Mouse (Mus musculus) cerebral cortex, adult 2 months (tissue): ENCODE measurements around the gene S1pr5.

Experiments
- WGBS: fragments of 180-500 bp; shearing (Covaris S2); methylation state at CpG from one replicate; pipeline ENCODE4 v1.1.7; 2018; 5-methylcytosine and 5-hydroxymethylcytosine counted together

S1pr5 gene

DNA sequence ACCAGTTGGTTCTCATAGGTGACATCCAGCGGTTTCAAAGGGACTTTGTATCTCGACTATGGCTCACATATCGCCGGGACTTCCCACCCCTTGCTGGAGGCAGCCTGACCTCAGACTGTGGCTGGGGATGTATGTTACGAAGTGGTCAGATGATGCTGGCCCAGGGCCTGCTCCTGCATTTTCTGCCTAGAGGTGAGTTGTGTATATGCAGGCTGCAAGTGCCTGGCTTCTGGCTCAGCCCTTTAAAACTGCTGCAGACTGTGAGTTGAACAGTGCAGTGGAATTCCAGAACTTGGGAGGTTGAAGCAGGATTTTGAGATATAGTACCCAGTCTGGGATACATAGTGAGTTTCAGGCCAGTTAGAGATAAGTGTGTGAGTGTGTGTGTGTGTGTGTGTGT, 18.6 kb upstream of the S1pr5 start:
- WGBS: 85% methylated on average over 5 of the region's 5 CpGs

DNA sequence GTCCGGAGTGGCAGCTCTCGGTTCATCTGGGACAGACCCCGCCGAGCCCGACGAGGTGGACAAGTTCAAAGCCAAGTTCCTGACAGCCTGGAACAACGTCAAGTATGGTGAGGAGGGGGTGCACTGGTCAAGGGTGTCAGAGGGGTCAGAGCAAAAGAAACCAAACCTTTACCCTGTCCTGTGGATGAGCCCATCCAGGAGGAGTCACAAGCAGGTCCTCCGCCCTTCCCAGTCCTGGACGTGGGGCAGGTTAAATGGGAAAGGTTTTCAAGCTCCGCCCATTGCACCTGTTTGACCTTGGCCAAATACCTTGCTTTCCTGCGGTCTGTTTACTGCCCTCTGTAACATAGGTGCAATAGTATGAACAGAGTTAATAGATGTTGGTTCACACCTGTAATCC, 17.4 kb upstream of the S1pr5 start:
- WGBS: 3% methylated on average over 11 of the region's 11 CpGs

DNA sequence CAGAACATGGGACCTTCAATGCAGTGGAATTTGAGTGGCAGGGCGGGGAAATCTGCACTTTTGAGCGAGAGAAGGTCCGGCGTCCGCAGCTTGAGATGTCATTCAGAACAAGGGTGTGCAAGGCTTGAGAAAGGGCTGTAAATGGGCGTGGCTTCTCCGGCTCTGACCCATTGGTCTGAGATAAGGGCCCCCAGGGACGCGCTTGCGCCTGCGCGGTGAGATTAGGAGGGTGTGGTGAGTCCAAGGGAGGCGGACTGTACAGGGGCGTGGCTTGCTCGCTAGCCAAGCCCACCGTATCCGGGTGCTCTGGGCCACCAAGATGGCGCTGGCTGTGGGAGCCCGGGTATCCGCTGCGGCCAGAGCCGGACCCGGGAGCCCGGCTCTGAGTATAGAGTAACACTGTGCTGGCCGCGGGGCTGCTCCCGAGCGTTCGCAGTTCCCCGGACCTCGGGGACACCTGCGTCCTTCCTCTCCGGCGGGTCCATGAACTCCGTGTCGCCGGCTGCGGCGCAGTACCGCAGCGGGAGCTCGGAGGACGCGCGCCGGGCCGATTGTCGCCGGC, 16.8 kb upstream of the S1pr5 start, which contains the start of gene Atg4d:
Gene Atg4d (plus strand): TSS at position 294 of the 562 bp plus-strand sequence.
- under 1% methylated on average over 49 of the region's 49 CpGs for WGBS

DNA sequence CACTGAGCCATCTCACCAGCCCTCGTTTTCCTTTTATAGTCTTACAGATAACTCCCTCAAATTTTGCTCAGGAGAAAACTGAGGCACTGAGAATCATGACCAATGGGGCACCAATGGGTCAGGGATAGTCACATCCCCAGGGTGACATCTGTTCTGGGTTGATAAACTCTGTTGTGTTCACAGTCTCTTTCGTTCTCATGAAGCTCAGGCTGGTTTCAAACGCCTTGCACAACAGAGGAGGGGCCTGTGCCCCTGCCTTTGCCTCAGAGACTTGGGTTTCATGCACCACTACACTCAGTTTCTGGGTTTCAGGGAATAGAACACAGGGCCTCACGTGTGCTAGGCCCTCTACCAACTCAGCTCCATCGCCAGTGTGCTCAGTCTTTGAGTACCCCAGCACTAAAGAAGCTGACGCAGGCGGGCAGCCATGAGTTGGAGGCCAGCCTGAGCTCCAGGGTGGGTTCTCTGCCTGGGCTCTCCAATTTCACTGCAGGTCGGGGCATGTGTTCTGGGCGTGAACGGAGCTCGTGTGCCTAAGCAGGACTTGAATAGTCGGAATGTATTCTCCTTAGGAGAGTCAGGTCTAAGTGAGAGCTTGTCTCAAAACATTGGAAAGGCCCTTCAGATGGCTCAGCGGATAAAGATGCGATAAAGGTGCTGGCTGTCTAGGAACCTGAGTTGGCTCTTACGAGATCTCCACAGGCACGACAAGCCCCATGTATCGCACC, 16.2 kb upstream of the S1pr5 start:
- 22% methylated on average over 17 of the region's 17 CpGs for WGBS

DNA sequence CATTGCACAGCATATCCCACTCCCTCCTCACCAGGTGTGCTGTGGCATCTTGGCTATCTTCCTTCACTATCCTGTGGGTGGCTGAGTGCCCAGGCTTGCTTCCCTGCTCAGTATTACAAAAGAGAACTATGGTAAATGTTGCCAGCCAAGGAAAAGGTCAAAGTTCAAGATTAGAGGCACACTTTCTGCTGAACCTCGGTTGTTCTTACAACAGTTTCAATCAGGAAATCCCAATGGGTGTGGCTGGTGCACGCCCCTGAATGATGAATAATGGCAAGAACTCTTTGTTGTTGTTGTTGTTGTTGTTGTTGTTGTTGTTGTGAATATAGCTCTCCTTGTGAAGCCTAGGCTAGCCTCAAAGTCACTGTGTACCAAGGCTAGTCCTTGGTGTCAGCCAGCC, 13.6 kb upstream of the S1pr5 start:
- 76% methylated on average over 2 of the region's 2 CpGs for WGBS

DNA sequence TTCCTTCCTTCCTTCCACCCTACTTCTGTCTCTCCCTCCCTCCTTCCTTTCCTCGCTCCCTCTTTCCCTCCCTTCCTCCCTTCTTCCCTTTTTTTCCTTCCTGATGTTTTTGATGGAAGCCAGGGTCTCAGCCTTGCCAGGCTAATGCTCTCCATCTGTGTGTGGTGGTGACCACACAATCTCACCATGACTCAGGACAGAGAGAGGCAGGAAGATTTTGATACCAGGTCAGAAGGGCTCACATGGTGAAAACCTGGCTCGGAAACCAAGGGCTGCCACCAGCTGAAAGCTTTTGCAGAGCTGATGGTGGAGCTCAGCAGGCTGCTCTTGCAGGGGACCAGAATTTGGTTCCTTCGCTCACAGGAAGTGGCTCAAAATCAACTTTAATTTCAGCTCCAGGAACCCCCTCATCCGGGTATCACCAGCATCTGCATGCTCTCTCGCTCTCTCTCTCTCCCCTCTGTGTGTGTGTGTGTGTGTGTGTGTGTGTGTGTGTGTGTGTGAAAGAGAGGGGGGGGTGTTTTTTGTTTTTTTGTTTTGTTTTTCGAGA, 12.3 kb upstream of the S1pr5 start:
- 80% methylated on average over 6 of the region's 6 CpGs for WGBS

DNA sequence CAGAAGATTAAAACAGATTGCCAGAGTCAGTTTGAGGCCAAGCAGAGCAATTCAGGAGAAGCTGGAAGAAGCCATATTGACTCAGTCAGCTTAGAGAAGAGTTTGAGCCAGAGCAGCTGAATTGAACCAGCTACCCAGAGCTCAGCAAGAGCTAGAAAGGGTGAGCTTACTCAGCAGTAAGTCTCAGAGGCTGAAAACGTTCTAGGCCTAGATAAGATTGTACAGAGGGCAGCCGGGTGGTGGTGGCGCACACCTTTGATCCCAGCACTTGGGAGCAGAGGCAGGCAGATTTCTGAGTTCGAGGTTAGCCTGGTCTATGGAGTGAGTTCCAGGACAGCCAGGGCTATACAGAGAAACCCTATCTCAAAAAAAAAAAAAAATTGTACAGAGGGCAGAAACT, 8.1 kb upstream of the S1pr5 start:
- WGBS: 88% methylated on average over 4 of the region's 4 CpGs

DNA sequence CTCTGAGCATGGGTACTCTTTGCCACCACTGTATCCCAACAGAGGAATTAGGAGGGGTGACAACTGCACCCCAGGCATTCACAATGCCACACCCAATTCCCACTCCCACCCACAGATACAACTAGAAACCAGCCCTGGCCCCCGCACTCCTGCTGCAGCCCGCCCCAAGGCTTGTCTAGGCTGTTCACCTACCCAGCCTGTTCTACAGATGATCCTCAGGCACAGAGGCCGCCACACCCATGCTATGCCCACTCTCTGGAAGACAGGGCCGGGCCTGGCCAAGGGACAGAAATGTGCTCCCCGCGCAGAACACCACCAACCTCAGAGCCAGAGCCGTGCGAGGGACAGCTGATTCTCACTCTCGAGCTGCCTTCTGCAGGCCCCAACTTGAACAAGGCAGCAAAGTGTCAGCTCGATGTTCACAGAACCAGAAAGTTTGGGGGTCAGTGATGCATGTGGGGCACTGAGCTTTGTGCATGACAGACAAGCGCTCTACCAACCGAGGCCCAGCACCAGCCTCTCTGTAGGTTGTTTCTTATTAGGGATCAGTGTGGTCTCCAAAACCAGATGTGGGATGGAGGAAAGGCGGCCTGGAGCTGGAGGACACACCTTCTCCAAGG, 3.0 kb upstream of the S1pr5 start:
- WGBS: 79% methylated on average over 13 of the region's 13 CpGs

DNA sequence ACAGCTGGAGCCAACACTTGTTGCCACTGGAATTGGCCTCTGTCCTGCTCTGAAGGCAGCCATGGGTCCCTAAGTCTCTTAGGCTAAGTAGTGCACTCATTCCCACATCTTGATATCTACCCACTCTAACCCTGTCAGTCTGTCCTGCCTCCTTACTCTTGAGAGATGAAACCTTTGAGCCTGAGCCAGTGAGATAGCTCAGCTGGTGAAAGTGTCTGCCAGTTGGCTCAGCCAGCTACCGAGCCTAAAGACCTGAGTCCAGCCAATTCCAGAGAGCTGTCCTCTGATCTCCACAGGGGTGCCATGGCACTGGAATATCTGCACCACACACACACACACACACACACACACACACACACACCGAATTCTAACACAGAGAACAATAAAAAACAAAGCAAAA, 2.3 kb upstream of the S1pr5 start:
- WGBS: 62% methylated on average over 2 of the region's 2 CpGs

DNA sequence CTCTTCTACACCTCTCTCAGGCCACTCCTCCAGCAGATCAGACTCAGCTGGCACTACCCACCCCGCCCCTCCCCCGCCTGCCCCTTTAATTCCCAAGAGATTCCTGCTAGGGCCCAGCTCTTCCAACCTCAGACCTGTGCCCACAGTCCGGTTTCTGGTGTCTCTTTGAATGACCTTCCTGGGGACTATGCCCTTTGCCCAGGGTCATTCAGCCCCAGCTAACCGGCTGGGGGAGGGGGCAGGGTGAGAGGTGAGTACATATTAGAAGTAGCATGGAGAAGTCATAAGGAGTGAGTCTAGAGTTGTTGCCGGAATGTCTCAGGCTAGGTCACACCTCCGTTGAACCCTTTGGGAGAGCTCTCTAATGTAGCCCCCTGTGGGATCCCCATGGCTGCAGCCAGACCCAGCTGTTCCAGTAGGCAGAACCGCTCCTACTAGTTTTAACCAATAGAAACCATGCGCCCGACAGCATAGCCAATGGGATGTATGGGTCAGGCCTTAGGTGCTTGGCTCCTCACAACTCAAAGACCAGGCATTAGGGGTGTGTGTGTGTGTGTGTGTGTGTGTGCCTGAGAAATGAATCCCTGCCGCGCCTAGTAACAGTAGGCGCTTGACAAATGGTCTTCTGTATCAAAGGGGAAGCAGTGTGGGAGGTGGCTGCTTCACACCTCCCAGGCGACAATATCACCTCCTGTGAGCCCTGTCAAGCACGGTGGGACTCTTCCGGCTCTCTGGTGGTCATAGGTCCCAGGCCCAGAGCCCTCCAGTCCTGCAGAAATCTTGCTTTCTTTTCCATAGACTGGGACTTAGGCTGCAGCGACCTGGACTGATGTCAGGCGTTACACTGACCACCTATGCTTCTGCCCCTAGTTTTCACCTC, 1.6 kb upstream of the S1pr5 start:
- 50% methylated on average over 17 of the region's 17 CpGs for WGBS

DNA sequence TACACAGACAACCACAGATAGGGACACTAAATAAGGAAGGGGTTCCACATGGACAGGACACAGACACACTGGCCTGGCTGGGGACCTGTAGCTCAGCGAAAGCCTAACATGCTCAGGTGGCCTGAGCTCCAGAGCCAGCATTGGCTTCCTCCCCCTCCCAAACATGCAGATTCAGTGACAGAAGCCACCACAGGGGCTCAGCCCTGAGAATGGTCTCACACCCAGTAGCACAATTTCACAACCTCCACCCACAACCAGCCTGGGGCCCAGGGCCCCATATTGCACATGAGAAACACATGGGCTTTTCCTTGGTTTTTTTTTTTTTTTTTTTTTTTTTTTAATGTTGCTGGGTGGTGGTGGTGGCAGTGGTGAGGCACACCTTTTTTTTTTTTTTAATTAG, 1.9 kb downstream of the S1pr5 start:
- WGBS: 89% methylated on average over 1 of the region's 1 CpGs

DNA sequence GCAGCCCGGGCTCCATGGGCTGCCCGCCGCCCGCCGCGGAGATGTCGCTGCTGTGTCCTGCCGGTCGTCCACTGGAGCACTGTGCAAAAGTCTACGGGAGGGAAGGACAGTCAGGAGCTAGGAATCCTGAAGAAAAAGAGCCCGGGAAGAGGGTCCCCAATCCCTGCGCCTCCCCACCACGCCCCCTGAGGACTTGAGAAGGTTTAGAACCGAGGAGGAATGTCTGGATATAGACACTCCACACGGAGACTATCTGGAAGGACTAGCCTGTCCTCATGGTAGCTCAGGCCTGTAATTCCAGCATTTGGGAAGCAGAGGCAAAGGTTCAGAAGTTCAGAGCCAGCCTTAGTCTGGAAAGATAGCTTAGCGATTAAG, 3.1 kb downstream of the S1pr5 start:
- 5% methylated on average over 16 of the region's 16 CpGs for WGBS

DNA sequence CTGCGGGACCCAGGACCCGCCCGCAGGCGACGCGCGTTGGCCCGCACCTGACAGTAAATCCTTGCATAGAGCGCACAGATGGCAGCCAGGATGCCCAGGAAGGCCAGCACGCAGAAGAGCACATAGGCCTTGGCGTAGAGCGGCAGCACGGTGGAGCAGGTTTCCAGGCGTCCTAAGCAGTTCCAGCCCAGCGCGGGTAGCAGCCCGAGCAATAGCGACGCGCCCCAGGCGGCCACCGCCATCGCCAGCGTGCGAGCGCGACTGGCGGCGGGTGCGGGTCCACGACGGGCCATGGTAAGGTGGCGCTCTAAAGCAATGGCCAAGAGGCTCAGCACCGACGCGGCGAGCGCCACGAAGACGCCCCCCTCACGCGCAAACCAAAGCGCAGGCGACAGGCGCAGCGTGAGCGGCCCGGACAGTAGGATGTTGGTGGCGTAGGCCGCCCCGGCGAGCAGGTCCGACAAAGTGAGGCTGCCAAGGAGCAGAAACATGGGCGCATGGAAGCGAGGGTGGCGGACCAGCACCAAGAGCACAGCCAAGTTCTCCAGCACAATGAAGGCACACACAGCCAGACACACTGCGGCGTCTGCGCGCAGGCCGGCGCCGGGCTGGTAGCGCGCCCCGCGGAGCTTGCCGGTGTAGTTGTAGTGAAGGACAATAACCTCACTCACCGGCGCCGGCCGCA, 3.7 kb downstream of the S1pr5 start:
- WGBS: under 1% methylated on average over 71 of the region's 72 CpGs

DNA sequence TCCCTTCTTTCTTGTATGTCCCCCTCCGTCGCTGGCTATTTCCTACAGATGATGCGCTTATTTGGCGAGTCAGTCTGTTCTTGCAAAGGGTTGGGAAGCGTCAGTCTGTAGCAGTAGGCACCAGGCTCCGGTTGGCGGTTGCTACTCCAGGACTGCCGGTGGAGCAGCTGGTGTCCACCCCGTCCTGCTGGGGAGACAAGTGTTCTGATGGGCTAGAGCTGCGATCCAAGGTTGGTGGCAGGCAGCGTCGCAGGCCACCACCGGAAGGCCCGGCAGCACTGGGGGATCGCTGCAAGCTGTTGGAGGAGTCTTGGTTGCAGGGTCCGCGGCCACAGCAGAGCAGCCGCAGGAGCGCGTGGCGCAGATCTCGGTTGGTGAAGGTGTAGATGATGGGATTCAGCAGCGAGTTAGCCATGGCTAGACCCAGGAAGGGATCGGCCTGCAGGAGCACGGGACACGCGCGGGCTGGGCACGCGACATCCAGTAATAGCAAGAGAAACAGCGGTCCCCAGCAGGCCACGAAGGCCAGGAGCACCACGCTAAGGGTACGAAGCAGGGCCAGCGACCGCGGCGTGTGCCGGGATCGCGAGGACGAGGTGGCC, 4.3 kb downstream of the S1pr5 start:
- 7% methylated on average over 42 of the region's 42 CpGs for WGBS

DNA sequence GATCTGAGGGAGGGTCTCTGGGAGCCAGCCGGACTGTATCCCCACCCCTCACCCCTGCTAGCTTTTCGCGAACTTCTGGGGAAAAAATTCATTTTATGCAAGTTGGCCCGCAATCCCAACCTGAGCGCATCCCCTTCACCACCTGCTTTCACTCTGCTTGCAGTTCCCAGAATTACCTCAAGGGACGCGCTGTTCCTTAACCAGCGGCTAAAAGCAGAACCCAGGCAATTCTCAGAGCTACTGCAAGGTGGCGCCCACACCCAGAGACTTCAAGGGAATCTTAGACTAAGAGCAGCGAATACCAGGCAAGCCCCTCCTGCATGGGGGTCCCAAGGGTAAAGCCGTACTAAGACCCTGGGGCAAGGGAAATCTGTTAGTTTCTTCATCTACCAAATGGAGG, 6.9 kb downstream of the S1pr5 start:
- 2% methylated on average over 11 of the region's 11 CpGs for WGBS

DNA sequence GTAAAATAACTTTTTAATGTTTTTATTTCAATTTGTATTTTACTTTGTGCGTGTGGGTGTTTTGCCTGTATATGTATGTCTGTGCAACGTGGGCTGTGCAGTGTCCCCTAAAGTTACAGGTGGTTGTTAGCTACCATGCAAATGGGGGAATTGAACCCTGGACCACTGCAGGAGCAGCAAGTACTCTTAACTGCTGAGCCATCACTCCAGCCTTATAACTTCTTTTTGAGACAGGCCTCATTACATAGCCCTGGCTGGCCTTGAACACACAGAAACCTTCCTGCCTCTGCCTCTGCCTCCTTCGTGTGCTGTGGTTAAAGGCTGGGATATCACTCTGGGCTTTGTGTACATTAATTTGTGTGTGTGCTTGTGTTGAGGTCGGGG, 8.8 kb downstream of the S1pr5 start:
- WGBS: 30% methylated on average over 4 of the region's 4 CpGs

DNA sequence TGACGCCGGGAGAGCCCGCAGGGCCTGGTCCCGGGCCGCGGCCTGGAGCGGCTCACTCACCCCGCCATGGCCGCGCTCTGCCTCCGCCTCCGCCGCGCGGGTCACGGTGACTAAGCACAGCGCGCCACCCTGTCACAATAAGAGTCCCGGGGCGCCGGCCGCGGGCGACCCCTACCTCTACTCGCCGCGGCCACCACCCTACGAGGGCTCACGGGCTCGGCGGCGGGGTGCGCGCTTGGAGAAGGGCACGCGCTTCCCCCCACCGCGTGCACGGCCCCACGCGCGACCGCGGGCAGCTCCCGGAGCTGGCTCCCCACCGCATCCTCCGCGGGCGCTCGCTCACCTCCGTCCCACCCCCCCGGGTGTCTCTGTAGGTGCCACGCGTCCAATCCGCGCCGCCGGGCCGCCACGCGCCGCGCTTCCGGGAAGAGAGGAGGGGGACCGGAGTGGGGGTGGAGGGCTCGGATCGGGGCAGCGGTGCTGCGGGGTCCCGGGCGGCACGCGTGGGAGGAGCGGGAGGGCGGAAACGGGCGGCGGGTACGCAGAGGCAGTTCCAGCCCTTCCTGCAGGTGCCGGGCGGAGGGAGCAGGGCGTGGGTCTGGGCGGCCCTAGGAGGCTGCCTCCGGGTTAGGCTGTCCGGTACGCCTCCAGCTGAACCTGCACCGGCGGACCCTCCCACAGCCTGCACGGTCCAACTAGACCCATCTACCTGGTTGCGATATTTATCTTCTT, 9.3 kb downstream of the S1pr5 start, which contains the start of gene Keap1:
Gene Keap1 (minus strand): TSS at position 629 of the 732 bp plus-strand sequence.
- under 1% methylated on average over 88 of the region's 90 CpGs for WGBS

DNA sequence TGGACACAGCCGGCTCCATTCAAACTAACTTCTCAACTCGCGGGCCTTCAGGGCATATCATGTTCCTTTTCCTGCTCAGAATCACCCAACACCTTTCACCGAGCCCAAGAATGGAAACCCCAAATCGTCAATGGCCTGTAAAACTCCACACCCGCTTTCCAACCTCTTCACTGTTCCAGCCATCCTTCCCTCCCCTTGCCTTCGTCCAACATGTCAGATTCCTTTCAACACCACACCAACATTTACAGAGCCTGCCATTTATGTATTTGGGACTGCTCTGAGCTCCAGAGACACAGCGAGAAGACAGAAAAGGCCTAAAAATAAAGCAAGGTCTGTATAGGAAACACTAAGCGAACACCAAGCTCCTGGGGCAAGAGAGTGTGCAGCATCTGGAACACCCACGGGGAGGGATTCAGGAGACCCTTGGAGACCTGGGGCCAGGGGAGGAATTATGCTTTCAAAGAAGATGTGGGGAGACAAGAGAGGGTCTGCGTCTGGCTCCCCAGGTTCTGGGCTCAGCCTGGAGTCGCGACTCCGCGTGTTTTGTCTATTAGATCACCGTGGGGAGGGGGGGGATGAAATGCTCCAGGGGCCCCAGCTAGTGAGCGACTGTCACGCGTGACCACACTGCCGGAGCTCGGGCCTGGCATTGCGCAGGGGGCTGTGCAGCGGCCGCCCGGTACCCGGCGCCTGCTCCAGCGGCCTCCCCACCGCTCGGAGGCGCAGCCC, 10.1 kb downstream of the S1pr5 start:
- under 1% methylated on average over 31 of the region's 31 CpGs for WGBS

DNA sequence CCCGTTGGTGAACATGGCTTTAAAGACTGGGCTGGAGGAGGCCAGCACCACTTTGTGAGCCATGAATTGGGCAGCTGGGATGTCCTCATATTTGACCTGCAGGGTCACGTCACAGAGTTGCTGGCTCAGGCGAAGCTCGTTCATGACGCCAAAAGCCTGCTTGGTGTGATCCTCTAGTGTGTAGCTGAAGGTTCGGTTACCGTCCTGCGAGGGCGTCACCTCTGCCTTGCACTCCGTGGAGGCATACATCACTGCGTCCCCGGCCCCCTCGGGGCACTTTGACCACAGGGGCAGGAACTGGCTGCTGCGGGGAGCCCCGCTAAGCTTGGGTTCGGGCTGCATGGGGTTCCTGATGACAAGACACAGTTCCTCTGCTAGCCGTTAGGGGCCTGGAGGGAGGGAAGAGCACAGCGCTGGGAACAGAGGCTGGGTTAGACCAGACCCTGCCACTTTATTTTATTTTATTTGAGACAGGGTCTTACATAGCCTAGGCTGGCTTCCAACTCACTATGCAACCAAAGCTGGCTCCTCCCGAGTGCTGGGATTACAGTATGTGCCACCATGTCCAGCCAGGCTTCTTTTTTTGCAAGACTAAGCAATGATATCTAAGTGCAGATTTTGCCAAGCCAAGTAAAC, 10.8 kb downstream of the S1pr5 start:
- WGBS: 19% methylated on average over 19 of the region's 19 CpGs
